Mouse (Mus musculus) left cerebral cortex, postnatal 25 days (tissue): ENCODE measurements at regions not wholly inside any gene's neighbourhood (a gene's known extent, or its start where the extent isn't known, plus 50 kb on each side); places are given as distances from the start of the nearest gene placed in this dataset.
"Not testable (repeated sequence)": the region's sequence is repeated elsewhere in the genome, so short reads cannot be mapped to it uniquely, and the experiment has no call there.

Experiments used
- DNase-seq, 2 experiments: peaks; one replicate each; pipeline ENCODE4 v3.0.0; 2022; ENCODE audit warnings: low spot score in 2 of 2, mixed read lengths in 1 of 2
- intact Hi-C: fragments of 180-260 bp; cut with DNase I; formaldehyde crosslinking; loops from one replicate; pipeline ENCODE4 v1.15.1; 2025

DNA sequence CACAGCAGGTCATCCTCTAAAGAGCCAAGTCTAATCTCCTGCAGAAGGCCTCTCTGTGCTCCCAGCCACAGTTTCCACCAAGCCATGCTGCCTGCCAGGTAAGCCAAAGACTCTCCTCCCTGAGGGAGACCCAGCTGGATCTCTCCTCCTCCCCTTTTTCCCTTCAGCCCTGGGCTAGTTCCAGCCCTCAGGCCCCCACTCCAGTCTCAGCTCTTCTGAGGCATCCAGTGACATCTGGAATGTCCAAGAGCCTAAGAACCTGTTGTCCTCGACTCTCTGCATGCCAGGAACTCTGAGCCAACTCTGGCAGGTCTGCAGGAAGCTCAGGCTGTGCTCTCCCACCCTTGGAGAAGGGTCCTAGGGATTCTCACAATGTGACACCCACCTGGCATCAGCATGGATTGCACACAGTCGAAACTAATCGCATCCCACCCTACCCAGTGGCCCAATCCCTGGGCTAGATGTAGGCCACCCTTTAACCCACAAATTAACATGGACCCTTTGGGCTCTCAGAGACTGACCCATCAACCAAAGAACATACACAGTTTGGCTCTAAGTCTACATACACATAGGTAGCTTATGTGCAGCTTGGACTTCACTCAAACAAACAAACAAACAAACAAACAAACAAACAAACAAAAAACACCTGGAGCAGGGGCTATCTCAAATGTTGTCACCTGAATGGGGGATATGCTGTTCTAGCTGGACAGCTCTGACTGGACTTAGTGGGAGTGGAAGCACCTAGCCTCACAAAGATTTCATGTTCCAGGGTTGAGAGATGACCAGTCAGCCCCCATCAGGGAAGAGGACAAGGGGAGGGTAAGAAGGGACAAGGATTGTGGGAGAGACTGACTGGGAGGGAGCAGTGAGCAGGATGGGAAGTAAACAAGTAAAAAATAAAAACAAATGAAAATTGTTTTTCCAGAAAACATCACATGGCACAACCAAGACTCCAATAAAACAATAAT lies 57.9 kb upstream of the Zfp709 start:
- intact Hi-C loops, DNase-seq: not testable (repeated sequence)

DNA sequence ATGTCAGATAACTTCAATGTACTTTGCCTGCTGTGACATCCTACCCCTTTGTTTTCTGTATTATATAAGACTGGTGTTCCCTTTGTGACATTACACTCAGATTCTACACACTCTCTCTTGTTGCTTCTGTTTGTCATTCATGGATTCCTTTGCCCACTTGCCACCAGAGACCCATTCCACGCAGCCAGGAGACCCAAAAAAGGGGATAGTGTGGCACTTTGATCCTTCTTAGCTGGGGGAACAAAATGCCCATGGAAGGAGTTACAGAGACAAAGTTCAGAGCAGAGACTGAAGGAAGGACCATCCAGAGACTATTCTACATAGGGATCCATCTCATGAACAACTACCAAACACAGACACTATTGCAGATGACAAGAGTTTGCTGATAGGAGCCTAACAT lies 59.1 kb upstream of the Zfp709 start:
- DNase-seq, intact Hi-C loops: not testable (repeated sequence)

- DNase-seq, intact Hi-C loops: not testable (repeated sequence)
These were observed 61.9 kb upstream of the Zfp709 start for GRCm38 (mm10) chr8:71819936-71820335.

GRCm38 (mm10) chr8:71819381-71819780 lies 62.4 kb upstream of the Zfp709 start:
- intact Hi-C loops, DNase-seq: not testable (repeated sequence)

DNA sequence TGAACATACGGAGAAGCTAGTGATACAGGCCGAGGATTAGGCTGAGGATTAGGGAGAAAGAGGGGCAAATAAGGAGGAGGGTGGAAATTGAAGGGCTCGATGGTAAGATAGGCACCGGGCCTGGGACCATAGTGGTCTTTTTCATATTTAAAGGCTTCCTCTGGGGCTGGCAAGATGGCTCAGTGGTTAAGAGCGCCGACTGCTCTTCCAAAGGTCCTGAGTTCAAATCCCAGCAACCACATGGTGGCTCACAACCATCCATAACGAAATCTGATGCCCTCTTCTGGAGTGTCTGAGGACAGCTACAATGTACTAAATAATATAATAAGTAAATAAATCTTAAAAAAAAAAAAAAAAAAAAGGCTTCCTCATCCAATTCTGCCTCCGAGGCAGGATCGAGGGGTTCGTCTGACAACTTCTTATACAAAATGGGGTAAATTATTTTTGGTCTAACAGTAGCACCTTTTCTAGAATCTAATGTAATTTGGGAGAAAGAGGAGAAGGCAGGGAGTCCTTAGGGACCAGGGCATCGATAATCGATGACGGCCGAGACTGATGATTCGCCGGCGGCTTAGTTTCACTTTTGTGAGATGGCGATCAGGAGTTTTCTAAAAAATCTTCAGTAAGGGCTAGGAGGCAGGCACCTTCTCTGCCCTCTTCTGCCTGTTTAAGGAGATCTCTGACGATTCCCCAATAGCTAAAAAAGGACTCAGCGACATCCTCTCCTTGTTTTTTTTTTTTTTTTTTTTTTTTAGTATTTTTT lies 65.4 kb upstream of the Zfp709 start:
- intact Hi-C loops, DNase-seq: not testable (repeated sequence)

DNA sequence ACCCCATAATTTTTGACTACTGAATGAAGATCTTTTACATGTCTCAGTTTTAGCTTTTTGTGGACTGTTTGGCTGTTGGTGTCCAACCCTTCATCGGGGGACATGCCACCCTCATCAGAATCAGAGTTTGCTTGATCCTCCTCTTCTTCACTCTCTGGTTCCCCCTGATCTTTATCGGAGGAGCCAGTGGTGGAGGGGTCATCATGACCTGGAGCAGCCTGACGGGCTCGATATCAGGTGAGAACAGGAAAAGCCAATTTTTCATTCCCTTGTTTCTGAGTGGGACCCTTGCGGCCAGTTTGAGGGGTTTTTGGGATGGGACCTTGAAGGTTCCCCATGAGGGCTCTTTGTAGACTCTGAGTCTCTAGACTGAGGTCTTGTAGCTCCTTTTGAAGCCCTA lies 66.0 kb upstream of the Zfp709 start:
- DNase-seq, intact Hi-C loops: not testable (repeated sequence)

DNA sequence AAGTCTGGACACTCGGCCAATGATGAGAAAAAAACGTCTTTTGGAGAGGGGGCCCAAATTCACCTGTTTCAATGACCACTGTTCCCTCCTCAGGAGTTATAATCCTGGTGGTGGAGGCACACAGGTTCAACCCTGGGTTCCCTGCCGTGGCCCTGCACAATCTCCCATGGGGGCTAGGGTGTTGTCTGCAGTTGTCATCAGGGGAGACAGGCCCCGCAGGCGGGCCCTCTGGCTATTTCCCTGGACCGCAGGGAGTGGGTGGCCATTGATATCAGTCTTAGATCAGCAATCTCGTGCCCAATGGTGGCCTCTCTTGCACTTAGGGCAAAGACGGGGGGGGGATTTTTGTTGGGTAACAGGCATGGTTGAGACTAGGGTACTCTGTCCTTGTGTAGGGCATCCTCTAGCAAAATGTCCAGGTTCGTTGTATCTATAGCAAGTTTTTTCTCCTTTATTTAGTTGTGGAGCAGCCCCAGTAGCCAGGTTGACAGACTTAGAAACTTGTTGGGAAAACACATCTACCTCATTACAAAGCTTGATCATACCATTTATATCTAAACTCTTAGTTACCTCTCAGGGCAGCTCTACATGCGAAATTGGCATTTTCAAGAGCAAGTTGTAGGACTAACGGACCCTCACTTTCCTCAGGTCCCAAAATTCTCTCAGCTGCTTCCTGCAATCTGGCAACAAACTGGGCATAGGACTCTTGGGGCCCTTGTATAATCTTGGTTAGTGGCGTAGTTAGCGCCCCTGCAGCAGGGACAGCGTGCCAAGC lies 66.9 kb upstream of the Zfp709 start:
- DNase-seq, result not testable (repeated sequence)
- intact Hi-C loops, result loop anchor here (5.0 kb wide), 1 partner anchor 683 kb away; no protein-coding TSS in a partner anchor

GRCm38 (mm10) chr8:71813889-71814288 lies 67.9 kb upstream of the Zfp709 start:
- DNase-seq, result not testable (repeated sequence)
- intact Hi-C loops, result loop anchor here (5.0 kb wide), 1 partner anchor 682 kb away; no protein-coding TSS in a partner anchor

- intact Hi-C loops, result loop anchor here (5.0 kb wide), 1 partner anchor 681 kb away; no protein-coding TSS in a partner anchor
- DNase-seq, result not testable (repeated sequence)
These were observed 68.6 kb upstream of the Zfp709 start for GRCm38 (mm10) chr8:71813239-71813638.

DNA sequence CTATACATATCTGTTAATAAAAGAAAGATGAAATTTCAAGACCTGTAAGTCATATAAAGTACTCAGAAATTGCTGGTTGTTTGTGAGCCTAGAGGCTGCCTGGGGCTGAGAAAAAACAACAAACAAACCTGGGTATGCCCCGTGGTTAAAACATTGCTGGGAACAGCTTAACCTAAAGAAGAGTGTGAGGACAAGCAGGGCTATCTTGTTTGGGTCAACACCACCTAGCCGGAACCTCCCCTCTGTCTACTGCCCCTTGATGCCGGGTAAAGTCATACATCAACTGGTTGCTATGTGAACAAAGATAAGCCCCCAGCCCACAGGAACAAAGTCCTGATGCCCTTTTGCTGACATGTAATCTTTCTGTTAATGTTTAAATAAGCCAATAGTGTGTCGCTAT lies 74.0 kb upstream of the Zfp709 start:
- intact Hi-C loops, DNase-seq: not testable (repeated sequence)

DNA sequence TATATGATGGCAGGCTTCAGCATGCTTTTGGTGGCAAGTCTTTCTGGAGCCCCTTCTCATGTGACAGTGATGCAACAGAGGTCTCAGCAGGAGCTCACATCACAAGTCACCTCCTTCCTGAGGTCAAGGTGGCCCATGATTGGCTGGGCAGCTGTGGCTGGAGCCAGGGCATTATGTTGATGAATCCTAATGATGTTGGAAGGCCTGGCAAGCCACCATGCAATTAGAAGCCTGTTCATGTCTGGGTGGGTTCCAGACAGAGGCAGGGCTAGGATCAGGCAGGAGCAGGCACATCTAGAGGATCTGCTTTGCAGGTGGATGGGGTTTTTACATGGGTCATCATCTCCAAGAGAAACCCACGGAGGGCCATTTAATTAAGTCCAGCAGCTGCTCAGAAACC lies 77.2 kb upstream of the Zfp709 start:
- intact Hi-C loops, DNase-seq: not testable (repeated sequence)

- intact Hi-C loops, DNase-seq: not testable (repeated sequence)
These were observed 76.7 kb upstream of the Fcho1 start for GRCm38 (mm10) chr8:71802226-71802625.

DNA sequence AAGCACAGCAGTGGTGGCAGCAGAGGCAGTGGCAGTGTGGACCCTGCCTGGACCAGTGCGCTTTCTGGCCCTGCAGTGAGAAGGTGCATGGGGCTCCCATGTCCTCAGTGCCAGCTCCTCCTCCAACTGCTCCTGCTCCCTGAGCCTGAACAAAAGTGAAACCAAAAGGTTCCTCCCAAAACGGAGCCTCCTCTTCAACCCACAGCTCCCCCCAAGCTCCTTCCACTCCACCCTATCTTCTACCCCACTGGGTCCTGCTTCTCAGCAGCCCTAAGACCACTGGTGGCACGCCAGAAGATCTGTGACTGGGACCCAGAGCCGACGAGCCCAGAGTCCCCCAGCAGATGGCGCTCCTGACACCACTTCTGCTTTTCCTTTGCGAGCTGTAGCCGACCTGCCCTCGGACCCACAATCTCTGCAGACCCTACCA lies 63.5 kb upstream of the Fcho1 start:
- DNase-seq, intact Hi-C loops: not testable (repeated sequence)

DNA sequence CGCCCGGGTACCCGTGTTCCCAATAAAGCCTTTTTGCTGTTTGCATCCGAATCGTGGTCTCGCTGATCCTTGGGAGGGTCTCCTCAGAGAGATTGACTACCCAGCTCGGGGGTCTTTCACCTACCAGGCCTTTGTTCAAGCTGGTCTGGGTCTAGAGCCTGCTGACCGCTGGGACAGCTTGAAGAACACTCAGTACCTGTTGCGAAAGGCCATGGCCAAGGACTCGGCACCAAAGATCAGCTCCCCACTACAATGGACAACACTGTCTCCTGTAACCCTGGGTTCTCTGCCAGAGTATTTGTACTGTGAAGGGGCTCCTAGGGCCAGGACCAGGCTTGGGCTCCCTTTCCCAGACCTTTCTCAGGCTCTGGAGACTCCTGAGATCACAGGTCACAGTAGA lies 55.1 kb upstream of the Fcho1 start:
- DNase-seq, intact Hi-C loops: not testable (repeated sequence)

DNA sequence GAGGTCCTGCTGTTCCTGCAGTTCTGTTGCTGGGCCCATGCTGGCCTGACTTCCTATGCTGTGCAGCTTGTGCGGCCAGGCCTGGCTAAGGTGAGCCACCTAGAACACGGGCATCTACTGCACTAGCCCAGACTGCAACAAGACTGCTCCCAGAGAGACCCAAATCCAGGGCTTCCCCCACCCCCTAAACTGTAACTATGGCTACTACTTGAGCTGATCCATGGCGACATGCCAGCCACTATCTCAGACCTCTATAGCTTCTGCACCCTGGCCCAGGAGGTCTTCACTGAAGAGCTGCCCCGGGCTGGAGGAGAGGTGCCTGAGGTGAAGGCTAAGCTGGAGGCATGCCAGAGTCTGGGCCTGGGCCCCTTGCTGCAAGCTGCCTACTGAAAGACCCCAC lies 54.3 kb upstream of the Fcho1 start:
- DNase-seq, intact Hi-C loops: not testable (repeated sequence)

DNA sequence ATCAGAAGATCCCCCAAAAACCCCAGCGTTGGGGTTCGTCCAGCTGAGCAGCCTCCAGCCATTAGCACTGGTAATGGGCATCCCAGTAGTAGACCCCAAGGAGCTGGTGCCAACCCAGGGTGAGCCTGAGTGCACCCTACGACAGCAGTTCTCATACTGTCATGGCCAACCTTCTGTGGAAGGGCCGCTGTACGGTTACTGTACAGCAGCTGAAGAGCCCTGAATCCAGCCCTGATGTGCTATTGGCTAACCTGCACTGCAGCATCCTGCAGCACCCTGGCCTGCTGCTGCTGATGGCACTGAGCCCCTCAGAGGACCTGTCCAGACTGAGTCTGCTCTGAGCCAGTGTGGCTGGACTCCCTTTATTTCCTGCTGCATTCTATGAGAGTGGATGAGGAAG lies 53.9 kb upstream of the Fcho1 start:
- intact Hi-C loops, DNase-seq: not testable (repeated sequence)

DNA sequence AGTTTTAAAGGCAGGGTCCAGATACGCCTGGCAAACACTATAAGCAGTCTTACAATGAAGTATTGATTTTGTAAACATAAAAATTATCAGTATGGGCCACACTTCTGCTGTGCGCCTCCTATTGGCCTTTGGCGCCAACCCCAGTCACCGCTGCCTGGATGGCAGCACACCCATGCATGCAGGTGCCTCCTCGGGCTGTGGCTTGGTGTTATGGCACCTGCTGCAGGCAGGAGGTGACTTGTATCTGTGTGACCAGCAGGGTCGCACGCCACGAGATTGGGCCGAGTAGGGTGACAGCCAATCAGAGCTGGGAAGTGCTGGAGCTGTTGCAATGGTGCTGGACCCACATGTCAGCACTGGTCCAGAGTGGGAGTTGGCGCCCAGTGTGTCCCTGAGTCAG lies 53.4 kb upstream of the Fcho1 start:
- intact Hi-C loops, result no loop called here
- DNase-seq, result no peak
